Mouse (Mus musculus) spleen, adult 12 weeks (tissue): ENCODE measurements around the gene Iyd.

ENCODE experiments used
- DNase-seq: peaks from one replicate; pipeline ENCODE4 v3.0.0; 2022; ENCODE audit warnings: low spot score

The Iyd gene

DNA sequence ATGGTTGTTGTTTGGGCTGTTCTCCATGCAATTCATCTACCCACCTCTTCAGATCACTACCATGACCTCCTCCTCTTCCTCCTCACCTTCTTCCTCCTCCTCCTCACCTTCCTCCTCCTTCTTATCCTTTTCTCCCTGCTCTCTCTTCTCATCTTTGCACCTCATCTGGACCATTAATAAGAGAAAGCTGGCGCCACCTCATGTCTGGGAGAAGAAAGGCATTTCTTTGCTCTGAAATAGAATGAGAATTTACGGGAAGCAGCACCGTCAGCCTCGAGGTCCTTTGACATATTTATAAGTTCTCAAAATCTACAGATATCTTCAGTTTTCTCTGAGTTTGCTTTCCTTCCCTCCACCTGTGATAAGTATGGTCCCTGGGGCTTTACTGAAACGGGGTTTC is 15.1 kb downstream of the Iyd start:
- DNase-seq, result no peak

DNA sequence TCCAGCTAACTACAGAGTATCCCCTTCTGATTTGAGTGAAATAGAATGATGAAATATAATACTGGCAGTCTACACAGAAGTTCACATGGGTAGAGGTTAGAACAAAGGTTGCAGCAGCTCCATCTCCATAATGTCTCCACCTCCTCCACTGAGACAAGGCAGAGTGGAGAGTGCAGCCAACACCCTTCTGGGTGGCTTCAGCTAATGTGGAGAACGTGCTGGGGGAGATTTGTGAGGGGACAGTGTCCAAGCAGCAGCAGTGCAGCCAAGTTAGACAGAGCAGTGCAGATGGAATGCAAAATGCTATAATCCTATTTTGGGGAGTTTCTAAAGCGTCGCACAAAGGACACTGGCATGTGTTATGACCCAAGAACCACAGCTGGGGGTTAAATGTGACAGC is 16.5 kb downstream of the Iyd start:
- no peak for DNase-seq

DNA sequence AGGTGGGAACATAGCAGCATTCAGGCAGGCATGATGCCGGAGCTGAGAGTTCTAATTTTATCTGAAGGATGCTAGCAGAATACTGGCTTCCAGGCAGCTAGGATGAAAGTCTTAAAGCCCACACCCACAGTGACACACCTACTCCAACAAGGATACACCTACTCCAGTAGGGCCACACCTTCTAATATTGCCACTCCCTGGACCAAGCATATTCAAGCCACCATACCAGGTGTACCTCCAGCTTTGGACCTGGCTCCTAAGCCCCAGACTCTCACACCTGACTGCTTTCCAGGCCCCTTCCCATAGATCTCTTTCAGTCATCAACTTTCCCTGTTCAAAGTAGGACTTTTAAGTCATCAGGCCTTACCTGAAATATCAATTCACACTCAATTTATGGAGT is 19.1 kb downstream of the Iyd start:
- DNase-seq, result no peak

DNA sequence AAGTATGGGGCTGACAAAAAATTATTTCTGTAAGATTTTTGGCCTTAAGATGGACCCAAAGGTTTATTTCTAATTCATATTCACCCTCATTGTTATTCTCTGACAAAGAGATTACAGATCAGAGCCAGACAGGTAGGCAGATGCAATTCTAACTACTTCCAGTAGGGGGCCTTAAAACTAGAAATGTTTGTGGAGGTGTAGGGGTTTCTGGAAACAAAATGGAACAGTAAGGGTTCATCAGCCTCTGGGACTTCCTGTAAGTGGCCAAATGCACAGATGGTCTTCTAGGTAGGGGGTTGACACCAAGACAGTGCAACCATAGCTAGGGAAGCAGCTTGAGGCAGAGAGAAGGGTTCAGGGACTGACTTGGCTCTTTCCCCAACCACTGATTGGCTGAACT is 22.1 kb downstream of the Iyd start:
- no peak for DNase-seq

DNA sequence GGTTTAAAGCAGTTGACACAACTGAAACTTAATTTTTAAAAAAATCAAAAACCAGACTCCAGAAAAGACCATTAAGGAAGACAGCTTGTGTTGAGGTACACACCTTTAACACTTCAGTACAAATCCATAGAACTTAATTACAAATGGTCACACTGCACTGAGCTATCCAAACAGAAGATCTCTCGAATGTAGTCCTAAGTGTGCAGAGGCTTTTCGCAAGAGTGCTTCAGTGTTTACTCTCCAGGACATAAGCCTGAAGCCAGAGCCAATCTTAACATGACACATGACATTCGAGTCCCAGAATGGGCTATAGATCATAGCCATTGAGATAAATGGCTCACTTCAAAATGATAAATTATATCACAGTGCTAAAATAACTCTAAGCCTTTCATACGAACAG is 25.1 kb downstream of the Iyd start:
- no peak for DNase-seq

DNA sequence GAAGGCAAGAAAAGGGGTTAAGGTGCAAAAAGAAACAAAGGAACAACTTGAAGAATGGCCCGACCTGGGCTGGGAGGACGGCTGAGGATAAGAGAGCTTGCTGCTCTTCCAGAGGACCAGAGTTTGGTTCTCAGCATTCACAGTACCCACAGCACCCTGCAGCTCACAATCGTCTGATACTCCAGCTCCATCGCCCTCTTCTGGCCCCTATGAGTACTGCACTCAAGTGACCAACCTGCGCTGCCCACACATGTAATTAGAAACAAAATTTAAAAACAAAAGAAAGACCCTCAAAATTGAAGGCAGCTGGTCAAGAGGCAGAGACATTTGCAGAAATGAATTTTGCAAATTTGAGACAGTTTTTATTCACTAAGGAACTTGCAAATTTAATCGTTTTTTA is 27.8 kb downstream of the Iyd start:
- DNase-seq, result no peak

DNA sequence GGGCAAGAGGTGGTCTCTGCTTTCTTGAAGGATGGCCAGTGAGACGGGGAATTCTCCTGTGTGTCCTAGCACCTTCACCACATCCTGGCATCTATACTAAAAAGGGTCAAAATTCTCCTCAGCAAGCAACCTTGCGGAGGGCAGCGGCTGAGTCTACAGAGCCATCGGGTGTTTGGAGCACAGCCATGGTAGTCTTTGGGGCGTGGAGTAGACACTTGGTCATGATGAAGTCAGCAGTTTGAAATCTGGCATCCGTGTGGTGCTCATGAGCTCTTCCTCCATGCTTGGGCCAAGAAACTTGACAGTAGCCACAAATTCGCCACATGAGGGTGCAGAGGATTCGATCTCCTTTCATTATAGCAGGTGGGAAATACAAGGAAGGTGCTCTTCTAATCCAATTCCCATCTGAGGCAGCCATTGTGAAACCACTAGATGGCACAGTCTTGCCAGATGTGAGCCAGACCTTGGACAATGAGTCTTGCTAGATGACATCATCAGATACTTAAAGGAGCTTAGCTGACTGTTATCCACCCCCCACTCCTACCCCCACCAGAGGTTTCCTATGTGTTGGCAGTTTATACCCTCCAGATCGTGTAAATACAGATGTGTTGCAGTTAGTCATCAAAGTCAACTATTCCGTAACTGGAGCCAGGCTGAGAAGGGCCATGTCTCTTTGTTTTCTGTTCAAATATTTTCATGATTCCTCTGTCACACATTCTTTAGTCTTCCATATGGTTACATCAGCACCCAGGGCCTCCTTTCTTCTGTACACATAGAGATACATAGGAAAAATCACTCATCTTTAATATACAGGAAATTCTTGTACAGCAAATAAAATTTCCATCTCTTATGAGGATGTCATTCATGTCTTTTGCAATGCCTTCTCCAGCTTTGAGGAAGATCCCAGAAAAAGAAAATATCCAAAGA is 32.9 kb downstream of the Iyd start:
- no peak for DNase-seq

DNA sequence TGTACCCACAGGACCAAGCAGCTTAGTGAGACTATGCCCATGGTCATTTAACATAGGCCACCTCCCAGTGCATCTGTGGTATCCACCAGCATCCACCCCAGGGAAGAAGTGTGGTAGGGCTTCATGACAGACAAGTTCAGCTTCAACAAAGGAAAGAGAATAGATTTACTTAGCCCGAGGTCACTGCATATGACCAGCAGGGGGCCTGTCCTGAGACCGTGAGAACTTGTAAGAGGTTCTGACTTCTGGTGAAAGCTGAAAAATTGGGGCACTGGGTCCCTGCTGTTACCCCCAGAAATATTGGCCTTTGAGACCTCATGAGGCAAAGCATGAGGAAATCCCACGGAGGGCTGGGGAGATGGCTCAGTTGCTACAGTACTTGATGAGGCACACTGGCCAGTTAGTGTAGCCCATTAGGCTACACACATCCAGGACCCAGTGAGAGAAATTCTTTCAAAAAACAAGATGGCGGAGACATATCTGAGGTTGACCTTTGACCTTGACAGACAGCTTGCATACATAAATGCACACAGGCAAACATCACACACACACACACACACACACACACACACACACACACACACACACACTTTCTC is 34.0 kb downstream of the Iyd start:
- DNase-seq, result no peak

DNA sequence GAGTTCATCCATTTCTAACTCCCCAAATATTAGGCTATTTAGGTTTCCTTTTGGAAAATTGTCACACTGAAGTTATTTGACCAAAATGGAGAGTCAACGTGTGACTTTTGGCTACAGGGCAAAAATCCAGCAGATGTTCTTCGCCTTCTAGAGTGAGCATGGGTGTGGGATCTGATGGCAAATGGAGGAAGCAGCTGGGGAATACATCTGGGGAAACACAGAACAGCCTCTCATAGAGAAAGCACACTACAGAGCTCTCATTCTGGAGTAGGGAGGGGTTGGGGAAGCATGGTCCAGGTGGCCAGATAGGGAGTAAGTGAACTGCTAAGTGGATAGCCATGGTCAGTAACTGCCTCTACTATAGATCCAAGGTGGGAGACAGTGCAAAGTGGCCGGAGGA is 50.6 kb downstream of the Iyd start:
- no peak for DNase-seq

DNA sequence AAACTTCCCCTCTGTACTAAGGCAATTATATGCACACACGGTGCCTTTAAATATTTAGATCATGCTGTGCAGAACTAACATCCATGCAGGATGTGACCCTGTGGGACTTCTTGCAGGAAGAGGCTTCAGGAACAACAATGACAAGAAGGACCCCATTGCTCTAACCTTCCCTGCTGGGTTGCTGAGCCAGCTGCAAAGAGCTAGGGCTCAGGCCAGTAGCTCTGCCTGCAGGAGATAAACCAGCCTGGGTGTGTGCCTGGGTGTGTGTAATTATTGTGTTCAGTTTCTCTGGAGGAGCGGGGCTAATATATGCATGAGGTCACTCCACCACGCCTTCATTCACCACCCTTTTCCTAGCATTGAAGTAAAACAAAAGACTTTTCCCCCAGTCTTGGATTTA is 51.8 kb downstream of the Iyd start:
- no peak for DNase-seq

DNA sequence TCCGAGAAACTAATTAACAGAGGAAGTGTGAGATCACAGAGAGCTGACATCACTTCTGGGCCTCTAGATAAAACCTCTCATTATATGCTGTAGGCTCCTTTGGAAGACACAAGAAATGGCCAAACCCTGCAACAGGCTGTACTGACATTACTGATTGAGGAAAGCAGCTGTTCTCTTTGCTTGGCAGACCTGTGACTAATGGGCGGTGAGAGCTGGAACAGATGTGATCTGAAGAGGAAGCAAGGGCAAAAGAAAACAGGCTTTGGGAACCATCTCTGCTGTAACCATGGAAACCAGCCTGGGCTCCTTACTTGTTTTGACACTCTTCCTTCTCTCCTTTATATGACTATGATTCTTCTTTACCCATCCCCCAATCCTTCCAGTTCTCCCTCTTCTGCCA is 56.7 kb downstream of the Iyd start:
- no peak for DNase-seq

DNA sequence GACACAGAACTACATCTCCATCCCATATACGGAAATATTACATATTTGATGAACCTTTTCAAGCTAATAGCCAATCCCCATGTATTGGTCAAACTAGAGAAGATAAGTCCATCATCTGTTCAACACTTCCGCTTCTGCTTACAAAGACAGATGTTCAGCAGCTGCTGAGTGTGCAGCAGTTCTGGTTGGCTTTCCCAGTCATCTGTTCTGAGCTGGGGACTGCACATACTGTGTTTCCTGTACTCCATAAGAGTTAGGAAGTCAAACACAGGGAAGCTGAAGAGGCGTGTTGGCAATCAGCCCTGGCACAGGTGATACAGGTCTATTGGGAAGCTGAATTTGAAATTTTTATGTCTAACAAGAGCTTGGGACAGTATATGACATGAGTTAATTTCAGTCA is 57.7 kb downstream of the Iyd start:
- no peak for DNase-seq
